8 mouse cellular contexts compared by ENCODE assay signal in genomic region chr11:50915671-50916320, GRCm38 (mm10). TPM values are rescaled to one million over a fixed set of nuclear protein-coding genes. Genes with fewer than 3 reads are reported as not detected.
DNase-seq lines count a peak whose midpoint lies in the region; ATAC-seq lines count a peak whose summit lies in the region.

Gene Zfp2, minus strand, starts transcription at chr11:50916165.

- peaks cover 18% of the 10 kb centered on the region for H3K36me3 ChIP-seq in hindbrain, embryonic 15.5 days

- peaks cover 14% of the 10 kb centered on the region for H3K4me1 ChIP-seq in hindbrain, embryonic 15.5 days (replicated peaks)

- peak within 1 kb of the TSS; percentile 96 for H3K9ac ChIP-seq in hindbrain, embryonic 15.5 days

- H3K9me3 ChIP-seq in hindbrain, embryonic 15.5 days, result peaks cover 9% of the 10 kb centered on the region; the same call in 1 of the 2 replicates

- peak within 1 kb of the TSS; percentile 54 for H3K4me2 ChIP-seq in hindbrain, embryonic 15.5 days

- peak within 1 kb of the TSS; percentile 95 for H3K27ac ChIP-seq in hindbrain, embryonic 15.5 days (replicated peaks)

- no peaks in the 10 kb centered on the region for H3K27me3 ChIP-seq in hindbrain, embryonic 15.5 days

- WGBS in hindbrain, embryonic 15.5 days, result under 1% methylated on average over 46 of the region's 47 CpGs

- peak; percentile 98 for ATAC-seq in hindbrain, embryonic 15.5 days (ENCODE audit: low FRiP score, low read depth)

- H3K4me3 ChIP-seq in hindbrain, embryonic 15.5 days, result peak within 1 kb of the TSS; percentile 67

- peak; percentile 94 for DNase-seq in R1 (ENCODE audit: low read depth, low spot score)
- peak; percentile 96 for DNase-seq in cerebellum, postnatal 10 days
- peak; percentile 92 to 96 for DNase-seq in frontal cortex, postnatal 36 days (ENCODE audit: low spot score in 2 of 2)
- DNase-seq in layer of hippocampus, postnatal 36 days, result peak; percentile 90 to 91
- DNase-seq in lung, postnatal 25 days (ENCODE audit: low spot score), result peak; percentile 93
- peak; percentile 95 for DNase-seq in retina, postnatal 1 day
- peak; percentile 93 for DNase-seq in thymus, postnatal 4 days

RNA-seq across cellular contexts. Expression of gene Zfp2, which starts in this region (rescaled TPM):
- polyA plus RNA-seq in hindbrain, embryonic 15.5 days (2015; fragmentation: Nextera tagmentation; extraction: Ambion mirVana), result 41.5 and 46.0 TPM in 2 replicates
- 10 to 100 TPM; 17.6 to 19.5 TPM for total RNA-seq in layer of hippocampus, postnatal 36 days (2021)

Comparison
In these comparisons a context has a peak if more than half of its experiments do, and no peak if none do; other contexts are left out.
1. Peak in every context shown above with its lines: DNase-seq, ATAC-seq, H3K4me3 ChIP-seq and H3K27ac ChIP-seq.